Mouse (Mus musculus) forebrain, embryonic 13.5 days (tissue): Measurements from ENCODE around the gene Klf8. TPM values are rescaled to one million over a fixed set of nuclear protein-coding genes. Genes with fewer than 3 reads are reported as not detected.
A peak's percentile ranks its signal among the peaks of the same experiment; 100 is the strongest.
"Not testable (repeated sequence)": the region's sequence is repeated elsewhere in the genome, so short reads cannot be mapped to it uniquely, and the experiment has no call there.

Source experiments
- ATAC-seq: fragments of 200-750 bp; cut with Nextera tagmentation; 2 replicates; pipeline ENCODE4 v1.8.0; 2017
- H3K27ac ChIP-seq: fragments of 300-500 bp; sonication (generic); 2 replicates; pipeline ENCODE4 v1.5.1; 2015; ENCODE audit warnings: inconsistent platforms, mild to moderate bottlenecking, moderate library complexity
- H3K27me3 ChIP-seq: fragments of 300-500 bp; sonication (generic); 2 replicates; pipeline ENCODE4 v1.6.1; 2015; ENCODE audit warnings: mild to moderate bottlenecking, inconsistent platforms
- H3K36me3 ChIP-seq: fragments of 300-500 bp; sonication (generic); 2 replicates; pipeline ENCODE4 v1.6.1; 2015; ENCODE audit warnings: mild to moderate bottlenecking, inconsistent platforms; ENCODE audit not compliant: poor library complexity, severe bottlenecking
- H3K4me1 ChIP-seq: fragments of 300-500 bp; sonication (generic); 2 replicates; pipeline ENCODE4 v1.6.1; 2015; ENCODE audit warnings: inconsistent platforms
- H3K4me2 ChIP-seq: fragments of 300-500 bp; sonication (generic); 2 replicates; pipeline ENCODE4 v1.6.1; 2015; ENCODE audit warnings: inconsistent platforms, mild to moderate bottlenecking, moderate library complexity
- H3K4me3 ChIP-seq: fragments of 300-500 bp; sonication (generic); 2 replicates; pipeline ENCODE4 v1.5.1; 2015; ENCODE audit warnings: mild to moderate bottlenecking, inconsistent platforms
- H3K9ac ChIP-seq: fragments of 300-500 bp; sonication (generic); 2 replicates; pipeline ENCODE4 v1.6.1; 2015; ENCODE audit warnings: mild to moderate bottlenecking, inconsistent platforms
- H3K9me3 ChIP-seq: fragments of 300-500 bp; sonication (generic); replicated peaks from 2 replicates; pipeline ENCODE4 v1.6.1; 2016; ENCODE audit warnings: inconsistent platforms
- WGBS: fragments of 180-500 bp; shearing (Covaris S2); methylation state at CpG from one replicate; pipeline ENCODE4 v1.1.7; 2015; 5-methylcytosine and 5-hydroxymethylcytosine counted together
- polyA plus RNA-seq: library from polyadenylated mRNA; unstranded; fragments of >200 nt; fragmentation: Nextera tagmentation; extraction: Ambion mirVana; gene quantifications from 2 replicates; pipeline ENCODE4 v1.2.1, GENCODE M21; 2015

The Klf8 gene
- 3.4 and 3.6 TPM in 2 replicates for polyA plus RNA-seq

DNA sequence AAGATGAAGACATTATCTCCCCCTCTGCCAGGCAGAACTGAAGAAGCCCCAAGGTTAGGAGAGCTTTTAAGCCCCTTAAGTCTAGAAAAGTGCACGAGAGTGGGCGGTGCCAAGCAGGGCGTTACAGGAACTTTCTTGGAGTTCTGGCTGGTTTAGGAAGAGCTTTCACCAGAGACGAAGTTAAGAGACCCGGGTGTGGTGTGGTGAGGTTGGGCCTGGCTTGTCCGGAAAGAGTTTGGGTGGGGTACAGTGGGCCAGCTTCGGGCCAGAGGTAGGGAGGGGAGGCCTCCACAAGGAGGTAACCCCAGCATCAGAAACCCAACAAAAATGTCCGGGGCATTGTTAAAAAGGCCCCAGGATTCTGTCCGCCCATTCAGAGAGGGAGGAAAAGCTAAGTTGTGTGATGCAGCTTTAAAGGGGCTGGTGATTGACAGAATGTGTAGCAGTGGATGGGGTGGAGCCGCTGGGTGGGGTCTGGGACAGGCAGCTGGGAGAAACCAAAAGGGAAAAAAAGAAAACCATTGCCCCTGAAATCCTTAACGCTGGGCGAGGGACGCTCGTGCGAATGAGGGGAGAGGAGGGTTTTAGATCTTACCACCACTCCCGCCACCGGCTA lies at the start of gene Klf8:
Gene Klf8 (plus strand): TSS at position 163 of the 616 bp plus-strand sequence.
- peak within 1 kb of the TSS; percentile 58 for H3K4me2 ChIP-seq
- ATAC-seq: peak; percentile 86
- H3K4me3 ChIP-seq: peak within 1 kb of the TSS; percentile 54
- WGBS: 17% methylated on average over 17 of the region's 17 CpGs
- peak within 1 kb of the TSS; percentile 67 for H3K9ac ChIP-seq
- no peaks in the 10 kb centered on the region for H3K27me3 ChIP-seq
- no peaks in the 10 kb centered on the region for H3K36me3 ChIP-seq
- H3K4me1 ChIP-seq: no peaks in the 10 kb centered on the region
- no peak within 1 kb of the TSS; the same call in 1 of the 2 replicates for H3K27ac ChIP-seq
- H3K9me3 ChIP-seq: no peaks in the 10 kb centered on the region

DNA sequence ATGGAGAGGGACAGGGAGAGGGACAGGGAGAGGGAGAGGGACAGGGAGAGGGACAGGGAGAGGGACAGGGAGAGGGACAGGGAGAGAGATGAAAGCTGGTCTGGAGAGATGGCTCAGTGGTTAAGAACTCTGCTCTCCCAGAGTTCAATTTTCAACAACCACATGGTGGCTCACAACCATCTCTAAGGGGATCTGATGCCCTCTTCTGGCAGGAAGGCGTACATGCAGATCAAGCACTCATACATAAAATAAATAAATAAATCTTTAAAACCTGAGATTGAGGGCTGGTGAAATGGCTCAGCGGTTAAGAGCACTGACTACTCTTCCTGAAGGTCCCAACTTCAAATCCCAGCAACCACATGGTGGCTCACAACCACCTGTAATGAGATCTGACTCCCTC lies 38.1 kb upstream of the Klf8 start:
- not testable (repeated sequence) for H3K27ac ChIP-seq, H3K9me3 ChIP-seq, H3K4me1 ChIP-seq, H3K27me3 ChIP-seq, H3K4me2 ChIP-seq, H3K9ac ChIP-seq, H3K4me3 ChIP-seq, ATAC-seq, H3K36me3 ChIP-seq
- WGBS: 85% methylated on average over 2 of the region's 2 CpGs

DNA sequence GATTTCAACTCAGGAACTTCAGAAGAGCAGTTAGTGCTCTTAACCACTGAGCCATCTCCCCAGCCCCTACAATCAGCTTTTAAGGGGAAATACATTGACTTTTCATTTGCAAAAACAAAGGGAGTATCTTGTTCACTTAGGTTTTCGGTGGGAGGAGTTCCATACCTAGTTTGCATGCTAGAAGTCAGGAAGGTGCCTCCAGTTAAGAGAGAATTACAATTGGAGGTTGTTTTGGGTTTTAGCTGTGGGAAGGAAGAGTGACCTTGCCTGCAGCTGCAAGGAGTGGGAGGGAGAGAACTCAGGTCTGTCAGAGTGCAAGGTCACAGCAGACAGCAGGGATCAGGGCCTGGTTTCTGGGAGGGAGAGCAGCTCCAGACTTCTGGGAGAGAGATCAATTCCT lies 26.2 kb upstream of the Klf8 start:
- no peak overlapping the region for H3K4me2 ChIP-seq
- H3K4me1 ChIP-seq: no peaks in the 10 kb centered on the region
- H3K9me3 ChIP-seq: no peaks in the 10 kb centered on the region
- ATAC-seq: no peak
- no peaks in the 10 kb centered on the region for H3K27me3 ChIP-seq
- H3K9ac ChIP-seq: no peak overlapping the region
- no peaks in the 10 kb centered on the region for H3K36me3 ChIP-seq
- 70% methylated on average over 1 of the region's 1 CpGs for WGBS
- H3K4me3 ChIP-seq: no peak overlapping the region
- no peak overlapping the region for H3K27ac ChIP-seq

DNA sequence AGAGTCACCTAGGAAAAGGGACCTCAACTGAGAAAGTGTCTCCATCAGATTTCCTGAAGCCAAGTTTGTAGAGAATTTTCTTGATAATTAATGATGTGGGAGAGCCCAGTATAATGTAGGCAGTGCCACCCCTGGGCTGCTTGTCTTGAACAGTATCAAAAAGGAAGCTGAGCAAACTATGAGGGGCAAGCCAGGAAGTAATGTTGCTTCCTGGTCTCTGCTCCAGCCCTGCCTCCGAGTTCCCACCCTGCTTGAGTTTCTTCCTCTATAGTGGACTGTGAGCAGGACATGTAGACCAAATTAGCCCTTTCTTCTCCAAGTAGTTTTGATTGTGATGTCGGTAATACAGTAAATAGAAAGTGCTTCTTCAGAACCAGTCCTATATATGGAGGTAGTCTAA lies 6.0 kb upstream of the Klf8 start:
- no peaks in the 10 kb centered on the region for H3K27me3 ChIP-seq

DNA sequence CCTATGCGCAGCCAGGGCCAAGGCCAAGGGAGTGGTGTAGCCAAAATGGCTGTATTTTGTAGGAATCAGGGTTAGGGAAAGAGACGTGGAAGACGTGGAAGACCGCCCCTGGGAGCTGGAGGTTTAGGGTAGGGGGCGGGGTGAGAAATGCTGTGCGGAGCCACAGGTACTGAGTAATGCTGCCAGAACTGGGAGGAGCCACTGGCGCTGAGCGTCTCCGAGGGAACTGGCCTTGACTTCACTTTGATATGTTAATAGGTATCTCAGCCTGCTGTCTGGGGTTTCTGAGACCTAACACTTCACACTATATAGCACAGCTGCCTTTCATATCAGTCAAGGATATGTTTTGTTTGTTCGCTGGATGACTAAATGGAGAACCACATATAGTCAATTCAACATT lies 4.0 kb upstream of the Klf8 start:
- H3K4me3 ChIP-seq: no peak overlapping the region
- no peak for ATAC-seq
- no peaks in the 10 kb centered on the region for H3K27me3 ChIP-seq
- peak overlapping the region; percentile 22; the same call in 1 of the 2 replicates for H3K4me2 ChIP-seq
- H3K27ac ChIP-seq: no peak overlapping the region
- H3K9ac ChIP-seq: no peak overlapping the region
- WGBS: 20% methylated on average over 10 of the region's 10 CpGs
- H3K36me3 ChIP-seq: no peaks in the 10 kb centered on the region
- H3K4me1 ChIP-seq: no peaks in the 10 kb centered on the region
- no peaks in the 10 kb centered on the region for H3K9me3 ChIP-seq

More for the DNA sequence above, 6.0 kb upstream of the Klf8 start:
- H3K36me3 ChIP-seq: no peaks in the 10 kb centered on the region
- H3K9ac ChIP-seq: no peak overlapping the region
- H3K4me3 ChIP-seq: no peak overlapping the region
- 66% methylated on average over 2 of the region's 2 CpGs for whole genome bisulfite sequencing
- H3K4me1 ChIP-seq: no peaks in the 10 kb centered on the region
- H3K27ac ChIP-seq: no peak overlapping the region
- no peak for ATAC-seq
- H3K9me3 ChIP-seq: no peaks in the 10 kb centered on the region
- no peak overlapping the region for H3K4me2 ChIP-seq

DNA sequence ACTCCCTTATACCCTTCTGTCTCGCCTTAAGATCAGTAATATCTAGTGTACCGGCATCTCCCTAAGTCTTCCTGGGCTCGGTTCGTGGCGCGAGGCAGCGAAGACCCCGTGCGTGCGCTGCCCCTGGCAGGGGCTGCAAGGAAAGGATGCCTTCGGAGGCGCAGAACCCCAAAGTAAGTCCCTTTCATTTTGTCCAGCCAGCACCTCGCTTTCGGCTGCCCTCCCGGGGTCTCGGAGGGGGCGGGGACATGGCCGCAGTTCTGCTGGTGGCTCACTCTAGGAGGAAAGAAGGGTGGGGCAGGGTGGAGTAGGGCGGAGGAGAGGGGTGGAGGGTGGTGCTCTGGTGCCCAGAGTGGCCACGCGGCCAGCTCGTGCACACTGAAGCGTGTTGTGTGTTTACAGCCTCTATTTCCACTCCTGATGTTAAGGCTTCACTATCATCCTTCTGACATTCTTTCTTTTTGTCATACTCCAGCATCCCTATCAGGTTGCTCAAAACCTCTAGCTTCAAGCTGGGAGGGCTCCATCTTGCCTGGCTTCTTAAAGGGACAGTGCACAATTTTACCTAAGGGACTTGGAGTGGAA lies 746 bp downstream of the Klf8 start:
- Histone ChIP-seq H3K27ac (no peak overlapping the region; the same call in 1 of the 2 replicates), H3K9ac (peak overlapping the region; percentile 67), H3K9me3 (no peaks in the 10 kb centered on the region), H3K27me3 (no peaks in the 10 kb centered on the region), H3K4me3 (peak overlapping the region; percentile 54), H3K36me3 (no peaks in the 10 kb centered on the region), H3K4me1 (no peaks in the 10 kb centered on the region), H3K4me2 (peak overlapping the region; percentile 58)
- WGBS: 16% methylated on average over 22 of the region's 23 CpGs
- peak; percentile 94 for ATAC-seq

DNA sequence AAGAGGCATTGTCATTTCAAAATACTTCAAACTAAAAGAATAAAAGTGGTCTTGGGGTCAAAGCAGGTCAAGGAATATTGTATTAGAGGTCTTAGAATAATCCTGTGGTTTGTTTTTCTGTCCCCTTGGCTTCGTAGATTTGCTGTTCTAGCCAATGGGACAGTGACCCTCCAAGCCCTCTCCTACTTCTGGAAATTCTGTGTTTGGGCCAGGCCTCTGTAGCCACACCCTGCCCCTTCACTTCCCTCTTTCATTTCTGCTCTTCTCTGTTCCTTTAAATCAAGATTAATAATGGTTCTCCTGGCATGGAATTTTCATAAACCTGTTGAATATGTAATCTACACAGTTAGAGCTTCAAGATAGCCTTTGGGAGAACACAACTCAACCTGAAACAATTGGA lies 17.0 kb downstream of the Klf8 start:
- no peak for ATAC-seq
- Histone ChIP-seq H3K27me3 (no peaks in the 10 kb centered on the region), H3K4me3 (no peak overlapping the region), H3K4me2 (no peak overlapping the region), H3K4me1 (no peaks in the 10 kb centered on the region), H3K9me3 (no peaks in the 10 kb centered on the region), H3K9ac (no peak overlapping the region), H3K27ac (no peak overlapping the region), H3K36me3 (no peaks in the 10 kb centered on the region)
- WGBS: 80% methylated on average over 1 of the region's 1 CpGs

DNA sequence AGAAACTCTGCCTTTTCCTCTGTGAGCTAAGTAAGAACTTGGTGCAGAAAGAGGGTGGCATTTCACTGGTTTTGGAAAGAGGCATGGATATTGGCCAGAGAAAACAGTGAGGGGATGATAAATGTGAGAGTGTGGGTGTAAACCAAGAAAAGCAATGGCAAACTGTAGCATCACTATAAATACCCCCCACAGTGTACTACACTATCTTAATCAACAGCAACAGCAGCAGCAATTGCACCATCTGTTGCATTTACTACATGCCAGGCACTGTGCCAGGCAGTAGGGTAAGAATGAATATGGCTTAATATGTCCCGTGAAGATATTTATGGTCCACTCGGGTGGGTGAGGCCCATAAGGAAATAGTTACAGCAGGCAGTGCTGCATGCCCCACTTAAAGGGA lies 18.2 kb downstream of the Klf8 start:
- Histone ChIP-seq H3K9ac (no peak overlapping the region), H3K36me3 (no peaks in the 10 kb centered on the region), H3K27me3 (no peaks in the 10 kb centered on the region), H3K4me3 (no peak overlapping the region), H3K4me1 (no peaks in the 10 kb centered on the region), H3K27ac (no peak overlapping the region), H3K9me3 (no peaks in the 10 kb centered on the region), H3K4me2 (no peak overlapping the region)
- WGBS: 78% methylated on average over 2 of the region's 2 CpGs
- no peak for ATAC-seq

DNA sequence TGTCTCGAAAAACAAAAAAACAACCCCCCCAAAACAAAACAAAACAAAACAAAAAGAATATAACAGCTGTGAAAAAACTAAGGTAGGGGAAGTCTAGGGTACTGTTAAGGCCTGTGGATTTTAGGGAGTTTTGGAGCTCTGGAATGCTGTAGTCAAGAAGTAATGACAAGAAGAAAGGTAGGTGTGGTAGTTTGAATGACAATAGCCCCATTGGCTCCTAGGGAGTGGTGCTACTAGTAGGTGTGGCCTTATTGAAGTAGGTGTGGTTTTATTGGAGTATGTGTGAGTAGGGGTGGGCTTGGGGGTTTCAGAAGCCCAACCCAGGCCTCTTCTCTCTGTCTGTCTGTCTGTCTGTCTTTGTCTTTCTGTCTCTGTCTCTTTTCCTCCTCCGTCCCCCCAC lies 44.9 kb downstream of the Klf8 start:
- no peak for ATAC-seq
- no peaks in the 10 kb centered on the region for H3K27me3 ChIP-seq
- WGBS: 61% methylated on average over 2 of the region's 2 CpGs

DNA sequence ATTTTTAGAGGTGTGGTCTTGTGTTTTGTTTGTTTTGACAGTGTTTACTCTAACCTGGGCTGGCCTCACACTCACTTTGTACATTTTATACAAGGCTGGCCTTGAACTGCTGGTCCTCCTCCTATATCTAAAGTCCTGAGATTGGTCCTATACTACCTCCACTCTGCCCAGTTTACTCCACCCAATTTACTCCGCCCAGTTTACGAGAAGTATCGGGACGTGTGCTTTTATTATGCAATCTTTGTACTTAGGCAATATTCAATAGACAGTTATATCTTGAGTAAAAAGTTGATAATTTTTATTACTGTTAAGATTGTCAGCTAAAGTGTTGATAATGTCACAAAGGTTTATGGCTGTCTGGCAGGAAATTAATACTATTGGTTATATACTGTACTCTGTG lies 74.1 kb downstream of the Klf8 start:
- H3K4me3 ChIP-seq: no peak overlapping the region
- H3K9ac ChIP-seq: no peak overlapping the region
- ATAC-seq: no peak
- H3K4me1 ChIP-seq: no peaks in the 10 kb centered on the region
- no peaks in the 10 kb centered on the region for H3K27me3 ChIP-seq
- H3K9me3 ChIP-seq: no peaks in the 10 kb centered on the region
- 91% methylated on average over 4 of the region's 4 CpGs for WGBS
- H3K4me2 ChIP-seq: no peak overlapping the region
- H3K36me3 ChIP-seq: no peaks in the 10 kb centered on the region
- H3K27ac ChIP-seq: no peak overlapping the region

More for the DNA sequence above, 44.9 kb downstream of the Klf8 start:
- H3K4me3 ChIP-seq: no peak overlapping the region
- no peaks in the 10 kb centered on the region for H3K4me1 ChIP-seq
- no peaks in the 10 kb centered on the region for H3K36me3 ChIP-seq
- no peak overlapping the region for H3K27ac ChIP-seq
- H3K9ac ChIP-seq: no peak overlapping the region
- no peaks in the 10 kb centered on the region for H3K9me3 ChIP-seq
- H3K4me2 ChIP-seq: no peak overlapping the region

DNA sequence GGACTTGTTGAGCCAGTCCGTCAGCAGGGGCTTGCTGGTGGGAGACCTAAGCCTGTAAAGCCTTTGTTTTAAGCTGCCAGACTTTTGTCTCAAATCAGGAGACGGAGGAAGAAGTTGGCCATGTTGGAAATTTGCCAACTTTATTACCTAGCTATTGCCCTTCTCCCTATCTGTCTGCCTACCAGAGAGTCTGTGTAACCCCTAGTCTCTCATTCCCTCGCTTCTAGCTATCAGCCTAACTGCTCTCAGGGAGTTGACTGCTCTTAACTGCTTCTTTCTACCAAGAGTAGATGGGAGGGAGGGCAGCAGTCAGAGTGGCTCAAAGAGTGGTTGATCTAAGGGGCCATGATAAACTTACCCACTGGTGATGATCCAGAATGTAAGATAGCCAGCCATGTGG lies 85.8 kb downstream of the Klf8 start:
- Histone ChIP-seq H3K27me3 (no peaks in the 10 kb centered on the region), H3K4me2 (no peak overlapping the region), H3K4me3 (no peak overlapping the region), H3K9me3 (no peaks in the 10 kb centered on the region), H3K27ac (no peak overlapping the region), H3K4me1 (no peaks in the 10 kb centered on the region), H3K36me3 (no peaks in the 10 kb centered on the region), H3K9ac (no peak overlapping the region)
- ATAC-seq: no peak
- 52% methylated on average over 3 of the region's 3 CpGs for WGBS

DNA sequence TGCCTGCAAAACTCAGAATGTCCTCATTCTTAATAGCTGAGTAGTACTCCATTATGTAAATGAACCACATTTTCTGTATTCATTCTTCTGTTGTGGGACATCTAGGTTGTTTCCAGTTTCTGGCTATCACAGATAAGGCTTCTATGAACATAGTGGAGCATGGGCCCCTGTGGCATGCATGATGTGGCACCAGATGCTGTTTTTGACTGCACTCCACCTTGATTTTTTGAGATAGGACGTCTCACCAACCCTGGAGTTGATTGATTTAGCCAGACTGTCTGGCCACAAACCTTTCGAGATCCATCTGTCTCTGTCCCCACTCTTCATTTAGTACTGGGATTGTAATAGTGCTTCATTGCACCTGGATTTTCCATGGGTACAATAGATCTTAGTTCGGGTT lies 96.9 kb downstream of the Klf8 start:
- H3K4me1 ChIP-seq, H3K27ac ChIP-seq, H3K4me2 ChIP-seq, H3K27me3 ChIP-seq, ATAC-seq, H3K9me3 ChIP-seq, H3K9ac ChIP-seq, H3K4me3 ChIP-seq, H3K36me3 ChIP-seq: not testable (repeated sequence)
- 79% methylated on average over 3 of the region's 3 CpGs for WGBS
